Mouse (Mus musculus): ENCODE results near the gene Sh3rf1. TPM values are rescaled to one million over a fixed set of nuclear protein-coding genes. Genes with fewer than 3 reads are reported as not detected.

Gene Sh3rf1
- total RNA-seq, 4 experiments from 2014 or later = 31.6 to 39.2 (median 33.9) TPM

DNA sequence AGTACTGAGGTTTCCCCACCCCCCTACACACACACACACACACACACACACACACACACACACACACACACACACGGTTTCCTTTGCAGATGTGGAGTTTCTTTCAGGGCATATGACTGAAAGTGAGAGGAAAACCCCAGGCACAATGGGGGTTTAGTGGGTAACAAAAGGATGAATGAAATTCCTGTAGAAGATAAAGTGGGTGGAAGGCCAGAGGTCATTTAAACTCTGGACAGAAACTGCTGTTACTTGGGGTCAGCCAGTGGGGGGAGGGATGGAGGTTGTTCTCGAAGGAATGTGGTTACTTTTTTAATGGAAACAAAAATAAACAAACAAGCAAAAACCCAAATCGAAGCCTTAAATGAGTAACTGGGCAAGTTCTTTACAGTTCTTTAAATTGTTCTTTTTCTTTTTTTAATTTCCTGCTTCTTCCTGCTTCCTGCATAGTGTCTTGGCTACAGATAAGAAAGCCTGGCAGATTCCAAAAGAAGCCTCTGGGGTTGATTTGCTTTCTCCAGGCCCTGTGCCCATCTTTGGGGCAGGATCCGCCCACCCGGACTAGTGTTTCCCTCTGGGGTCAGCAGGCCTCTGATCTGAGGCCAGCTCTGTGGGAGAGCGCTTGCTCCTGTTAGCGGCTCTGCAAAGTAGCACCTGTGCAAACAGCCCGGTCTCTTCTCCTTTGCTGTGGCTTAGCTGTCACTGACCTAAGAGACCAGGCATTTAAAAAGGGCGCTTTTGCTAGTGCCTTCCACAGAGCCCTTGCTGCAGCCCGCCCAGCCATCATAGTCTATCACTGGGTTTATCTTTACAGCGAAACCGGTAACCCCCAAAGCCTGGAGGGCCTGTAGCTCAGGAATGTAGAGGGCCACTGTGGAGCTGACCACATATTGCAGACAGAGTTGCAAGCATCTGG is 59.8 kb downstream of the Sh3rf1 start:
- no peak for DNase-seq (ENCODE audit: low spot score in 2 of 2)

DNA sequence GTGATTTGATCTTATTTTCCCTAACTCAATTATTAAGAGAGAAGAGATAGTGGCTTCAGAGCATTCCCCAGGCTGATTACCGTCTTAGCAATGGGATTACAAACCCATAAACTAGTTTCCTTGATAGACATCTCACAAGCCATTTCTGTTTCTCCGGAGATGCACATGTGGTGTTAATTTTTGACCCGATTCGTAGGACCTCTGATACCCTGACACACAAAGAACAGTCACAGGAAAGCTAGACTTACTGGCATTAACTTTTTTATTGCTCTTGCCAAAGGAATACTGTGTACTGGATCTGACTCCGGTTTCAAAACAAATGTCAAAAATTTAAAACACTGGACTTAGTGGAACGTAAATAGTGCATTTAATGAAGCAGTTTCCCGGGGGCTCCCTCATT is 62.2 kb downstream of the Sh3rf1 start:
- DNase-seq (ENCODE audit: low spot score in 2 of 2) = no peak

DNA sequence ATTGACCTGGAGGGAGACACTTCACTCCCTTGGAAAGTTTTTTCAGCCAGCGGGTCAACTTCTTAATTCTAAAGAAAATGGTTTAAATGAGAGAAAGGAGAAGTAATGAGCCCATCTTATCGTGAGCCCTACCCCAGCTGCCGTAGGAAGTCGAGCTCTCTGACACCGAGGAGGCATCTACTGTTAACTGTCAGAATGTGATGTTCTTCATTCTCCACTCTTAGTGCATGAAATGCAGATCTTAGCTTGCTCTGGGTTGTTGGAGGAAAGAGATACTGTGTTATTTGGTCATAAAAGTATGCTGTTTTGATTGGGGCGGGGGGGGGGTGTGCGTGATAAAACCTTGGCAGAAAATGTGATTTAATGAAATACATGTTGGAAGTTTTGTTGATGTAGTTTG is 62.7 kb downstream of the Sh3rf1 start:
- DNase-seq (ENCODE audit: low spot score in 2 of 2) = no peak

DNA sequence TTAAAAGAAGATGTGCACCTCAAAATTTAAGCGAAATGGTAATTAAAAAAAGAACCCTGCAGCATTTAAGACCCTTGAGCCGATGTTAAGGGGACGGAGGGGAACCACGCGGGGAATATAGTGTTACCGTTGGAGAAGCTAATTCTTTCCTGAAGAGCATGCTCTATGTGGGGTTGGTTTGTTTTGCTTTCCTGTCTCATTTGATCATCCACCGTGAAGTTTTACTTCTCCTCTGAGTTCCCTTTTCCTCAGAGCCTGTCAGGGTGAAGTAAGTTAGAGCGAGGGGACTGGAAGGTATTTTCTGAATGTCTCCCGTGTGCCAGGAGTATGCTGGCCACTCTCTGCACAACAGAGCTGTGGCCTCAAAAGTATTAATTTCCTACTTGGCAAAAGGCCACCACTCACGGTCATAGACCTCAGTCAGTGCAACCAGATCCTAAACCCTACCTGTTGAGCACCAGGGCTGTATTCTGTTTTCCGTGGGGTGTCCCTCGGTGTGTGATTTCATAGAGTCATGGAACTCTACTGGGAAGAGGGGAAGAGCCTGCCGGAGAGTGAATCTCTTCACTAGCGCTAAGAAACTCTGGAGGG is 63.2 kb downstream of the Sh3rf1 start:
- DNase-seq (ENCODE audit: low spot score in 2 of 2) = no peak

DNA sequence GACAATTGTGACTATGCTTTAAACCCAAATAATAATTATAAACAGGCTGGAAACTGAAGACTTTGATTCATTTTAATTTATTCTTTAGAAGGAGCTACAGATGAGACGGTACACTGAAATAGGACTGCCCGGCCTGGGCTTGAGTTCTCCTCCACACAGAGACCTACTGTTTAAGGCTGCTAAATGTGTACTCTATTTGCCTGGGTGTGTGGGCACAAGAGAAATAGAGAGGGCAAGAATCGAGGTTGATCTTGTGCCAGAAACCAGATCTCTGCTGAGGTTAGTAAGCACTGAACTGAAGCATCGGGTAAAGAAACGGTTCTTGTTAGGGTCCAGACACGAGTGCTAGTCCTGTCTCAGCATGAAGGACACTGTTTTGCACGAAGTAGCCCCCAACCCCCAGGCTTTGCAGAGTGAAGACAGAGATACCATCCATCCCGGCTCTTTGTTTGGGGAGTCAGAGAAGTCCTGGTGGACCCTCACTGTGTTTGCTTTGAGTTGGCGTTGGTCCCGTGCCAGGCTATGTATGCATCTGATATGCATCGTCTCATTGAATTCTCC is 64.4 kb downstream of the Sh3rf1 start:
- peak in 1 of 2 experiments; percentile 40 for DNase-seq (ENCODE audit: low spot score in 2 of 2)

DNA sequence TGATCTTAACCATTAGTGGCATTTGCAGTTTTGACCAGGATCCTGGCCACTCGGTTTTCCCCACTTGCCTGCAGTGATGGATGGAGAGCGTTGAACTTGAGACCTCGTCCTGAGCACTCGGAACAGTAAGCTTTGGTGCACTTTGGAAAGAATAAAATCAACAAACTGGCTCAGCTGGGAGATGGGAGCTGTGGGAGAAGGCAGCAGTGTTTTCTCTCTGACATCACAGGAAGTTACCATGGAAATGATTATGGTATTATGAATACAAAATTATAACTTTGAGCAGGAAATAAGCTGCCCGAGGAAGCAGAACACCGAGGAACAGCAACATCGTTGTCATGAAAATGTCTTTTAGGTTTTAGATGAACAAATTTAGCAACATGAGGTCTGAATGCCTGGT is 65.0 kb downstream of the Sh3rf1 start:
- DNase-seq (ENCODE audit: low spot score in 2 of 2) = no peak

DNA sequence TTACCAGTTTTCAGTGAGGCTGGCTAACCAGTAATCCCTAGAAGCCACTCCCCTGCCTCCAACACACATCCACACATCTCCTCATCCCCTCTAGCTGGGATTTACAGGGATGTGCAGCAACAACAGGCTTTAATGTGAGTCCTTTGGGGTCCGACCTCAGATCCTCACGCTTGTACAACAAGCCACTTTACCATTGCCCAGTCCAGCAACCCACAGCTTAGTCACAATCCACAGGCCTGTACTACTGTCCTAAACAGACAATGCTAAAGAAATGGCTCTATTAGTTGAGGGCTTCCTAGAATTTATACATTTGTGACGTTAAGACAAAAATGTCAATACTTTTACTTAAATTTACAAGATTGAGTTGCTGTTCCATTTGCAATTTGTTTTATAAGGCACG is 71.4 kb downstream of the Sh3rf1 start:
- no peak for DNase-seq (ENCODE audit: low spot score in 2 of 2)

DNA sequence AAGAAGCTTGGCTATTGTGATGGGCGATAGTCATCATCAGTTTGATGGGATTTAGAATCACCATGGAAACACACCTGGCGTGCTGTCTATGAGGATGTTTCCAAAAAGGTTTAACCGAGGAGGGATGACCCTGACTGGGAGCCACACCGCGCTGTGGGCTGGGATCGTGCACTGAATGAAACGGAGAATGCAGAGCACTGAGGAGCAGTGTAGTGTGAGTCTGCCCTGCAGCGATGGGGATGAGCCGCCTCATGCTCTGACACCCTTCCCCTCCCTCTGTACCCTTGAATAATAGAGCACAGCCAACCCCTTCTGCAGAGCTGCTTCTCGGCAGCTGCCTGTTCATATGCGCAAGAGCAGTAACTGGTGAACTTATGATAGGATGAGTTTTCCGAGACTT is 71.8 kb downstream of the Sh3rf1 start:
- no peak for DNase-seq (ENCODE audit: low spot score in 2 of 2)

DNA sequence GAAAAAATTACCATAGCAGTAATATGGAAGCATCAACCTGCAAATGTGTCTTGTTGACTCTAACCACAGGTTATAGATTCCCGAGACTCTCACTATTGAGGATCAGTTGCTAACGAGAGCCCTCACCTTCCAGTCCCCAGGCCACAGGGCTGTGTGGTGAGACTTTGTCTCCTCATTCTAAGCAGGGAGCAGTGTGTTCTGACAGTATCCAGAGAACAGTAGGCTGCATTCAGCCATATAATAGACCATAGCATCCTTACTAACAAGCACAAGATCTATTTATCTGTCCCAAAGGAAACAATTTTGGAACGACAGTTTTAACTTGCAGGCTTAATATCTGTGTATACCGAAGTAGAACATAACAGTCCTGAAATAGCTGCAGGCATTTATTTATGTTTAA is 75.2 kb downstream of the Sh3rf1 start:
- DNase-seq (ENCODE audit: low spot score in 2 of 2) = no peak

DNA sequence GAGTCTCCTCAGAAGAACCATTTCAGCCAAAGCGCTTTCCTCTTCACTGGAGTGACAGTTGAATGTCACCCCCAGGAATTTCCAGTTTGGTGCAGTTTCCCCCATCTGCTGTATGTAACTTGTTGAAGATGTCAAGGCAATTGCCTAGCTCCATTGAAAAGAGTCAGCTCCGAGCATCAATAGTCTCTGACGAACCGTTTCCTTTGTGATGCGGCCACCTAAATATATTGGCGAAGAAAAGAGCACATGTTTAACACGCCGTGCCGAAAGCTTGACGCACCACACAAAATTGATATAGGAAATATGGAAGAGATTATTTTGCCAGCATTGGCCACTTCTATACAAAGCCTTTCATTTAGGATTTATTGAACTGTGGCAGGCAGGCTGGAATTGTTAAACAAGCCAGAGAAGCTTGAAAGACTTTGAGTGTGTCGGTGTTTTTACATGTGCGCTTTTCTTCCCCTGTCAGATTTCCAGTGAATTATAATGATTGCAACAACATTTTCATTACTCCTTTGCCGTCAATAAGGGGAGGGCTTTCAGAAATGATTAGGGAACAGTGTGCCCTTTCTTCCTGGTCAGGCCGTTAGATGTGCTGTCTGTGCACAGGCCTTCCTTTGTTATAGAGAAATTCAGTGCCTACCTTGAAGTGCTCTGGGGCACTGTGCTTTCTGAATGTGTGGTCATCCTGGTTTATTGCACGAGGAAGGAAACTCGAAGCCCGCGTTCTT is 77.8 kb downstream of the Sh3rf1 start:
- no peak for DNase-seq (ENCODE audit: low spot score in 2 of 2)

DNA sequence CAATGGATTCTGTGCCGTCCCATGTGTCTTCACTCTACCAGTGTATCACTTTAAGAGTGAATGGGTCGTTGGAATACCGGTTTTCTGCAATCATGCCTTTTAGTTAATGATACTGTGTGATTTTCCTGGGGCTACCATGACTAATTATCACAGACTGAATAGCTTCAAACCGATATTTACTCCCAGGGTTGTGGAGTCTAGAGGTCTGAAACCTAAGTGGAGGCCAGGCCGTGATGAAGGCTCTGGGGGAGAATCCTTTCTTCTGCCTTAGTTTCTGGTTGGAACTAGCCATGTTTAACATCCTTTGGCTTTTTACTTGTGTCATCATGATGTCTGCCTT is 78.3 kb downstream of the Sh3rf1 start:
- DNase-seq (ENCODE audit: low spot score in 2 of 2) = no peak

DNA sequence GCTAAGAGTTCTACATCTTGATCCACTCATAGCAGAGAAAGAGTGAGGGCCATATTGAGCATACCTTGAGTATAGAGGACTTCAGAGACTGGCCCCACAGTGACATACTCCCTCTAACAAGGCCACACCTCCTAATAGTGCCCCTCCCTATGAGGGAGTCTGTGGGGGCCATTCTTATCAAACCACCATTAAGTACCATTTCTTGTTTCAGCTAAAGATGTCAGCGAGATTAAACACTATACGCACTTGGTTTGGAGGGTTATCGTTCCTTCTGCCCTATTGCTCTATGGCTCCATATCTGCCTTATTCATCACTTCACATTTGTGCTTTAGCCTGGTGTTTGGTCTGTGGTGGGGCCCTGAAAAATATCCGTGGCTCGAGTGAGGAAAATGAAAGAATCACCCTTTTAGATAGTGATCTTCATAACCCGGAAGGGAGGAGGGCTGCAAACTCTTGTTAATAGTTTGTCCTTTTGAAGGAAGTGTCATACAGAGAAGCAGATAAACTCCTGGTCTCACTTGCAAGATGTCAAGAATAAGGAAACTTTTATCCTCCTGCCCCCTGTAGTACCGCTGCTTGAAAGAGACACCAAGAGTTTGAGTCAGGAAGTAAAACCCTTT is 81.9 kb downstream of the Sh3rf1 start:
- no peak for DNase-seq (ENCODE audit: low spot score in 2 of 2)

DNA sequence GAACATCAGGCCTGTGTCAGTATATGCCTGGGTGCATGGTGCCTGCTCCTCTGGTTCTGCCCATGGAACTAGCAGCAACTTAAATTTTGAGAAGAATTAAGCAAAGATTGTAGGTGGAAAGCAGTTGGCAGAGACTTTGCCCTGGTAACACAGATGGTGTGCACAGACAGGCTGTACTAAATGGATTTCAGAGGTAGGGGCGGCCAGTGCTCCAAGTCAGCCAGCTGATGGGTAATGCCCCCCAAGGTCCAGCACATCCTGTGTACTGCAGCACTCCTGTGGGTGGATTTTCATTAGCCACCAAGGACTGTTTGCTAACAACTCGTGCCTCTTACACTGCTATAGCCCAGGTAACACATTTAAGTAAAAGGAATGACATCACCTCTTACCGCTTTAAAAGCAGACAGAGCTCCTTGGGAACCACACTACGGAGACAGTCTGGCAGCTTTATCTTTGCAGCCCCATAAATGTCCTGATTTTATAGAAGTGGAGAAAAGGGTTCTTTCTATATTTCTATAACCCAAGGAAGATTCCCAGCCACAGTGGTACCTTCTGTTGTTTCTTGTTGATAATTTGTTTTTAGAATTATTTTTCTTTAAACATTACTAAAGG is 82.9 kb downstream of the Sh3rf1 start:
- peak; percentile 33 to 71 for DNase-seq (ENCODE audit: low spot score in 2 of 2)

DNA sequence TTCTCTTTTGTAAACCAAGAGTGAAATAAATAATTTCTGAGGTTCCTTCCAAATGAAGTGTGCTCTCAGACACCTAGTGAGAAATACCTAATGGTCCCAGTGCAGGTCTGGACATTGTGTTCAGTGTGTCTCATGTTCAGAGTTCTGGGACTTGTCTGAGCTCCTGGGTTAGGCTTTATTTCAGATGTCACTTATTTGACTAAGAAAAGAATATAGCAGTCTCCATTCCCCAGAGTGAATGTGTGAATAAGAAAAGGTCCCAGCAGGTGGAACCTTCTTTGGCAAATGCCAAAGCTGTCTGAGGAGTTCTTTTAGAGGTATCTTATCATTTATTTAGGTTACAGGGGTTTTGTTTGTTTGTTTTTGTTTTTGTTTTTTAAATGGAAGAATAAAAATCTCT is 85.2 kb downstream of the Sh3rf1 start:
- DNase-seq (ENCODE audit: low spot score in 2 of 2) = no peak

DNA sequence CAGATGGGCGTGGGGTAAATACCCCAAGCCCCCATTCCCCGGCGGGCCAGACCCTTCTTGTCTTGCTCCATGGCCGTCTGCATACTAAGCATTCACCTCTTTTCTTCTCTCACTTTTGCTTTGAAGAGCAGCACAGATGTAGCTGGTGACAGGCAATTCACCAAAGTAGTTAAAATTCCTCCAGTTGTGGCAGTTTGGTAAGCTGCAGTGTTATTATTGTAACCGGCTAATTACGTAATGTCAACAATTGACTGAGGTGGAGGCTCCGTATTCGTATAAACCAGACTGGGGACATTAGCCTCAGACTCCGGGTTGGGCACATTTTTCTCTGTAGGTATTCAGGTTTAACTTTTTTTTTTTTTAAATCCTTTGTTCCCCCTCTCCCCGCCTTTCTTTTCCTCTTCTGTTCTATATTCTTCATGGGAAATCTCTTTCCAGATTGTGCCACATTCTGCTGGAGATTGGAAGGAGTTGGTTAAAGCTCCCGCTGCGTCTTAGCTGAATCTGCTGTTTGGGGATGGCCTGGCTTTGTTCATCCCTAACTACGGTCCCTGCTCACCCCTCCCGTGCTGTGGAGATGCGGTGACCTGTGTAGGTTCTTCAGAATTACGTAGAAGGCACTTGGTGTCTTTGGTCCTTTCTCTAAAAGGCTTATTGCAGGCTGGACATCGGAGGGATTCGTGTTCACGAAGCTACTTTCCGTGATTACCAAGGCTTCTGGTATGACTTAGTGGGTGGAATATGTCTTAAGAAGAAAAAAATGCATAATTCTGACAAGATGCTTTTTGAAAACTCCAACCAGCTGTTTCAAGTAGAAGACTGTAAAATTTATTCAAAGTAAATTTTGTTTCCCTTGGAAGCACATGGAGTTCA is 86.1 kb downstream of the Sh3rf1 start:
- DNase-seq (ENCODE audit: low spot score in 2 of 2) = no peak

DNA sequence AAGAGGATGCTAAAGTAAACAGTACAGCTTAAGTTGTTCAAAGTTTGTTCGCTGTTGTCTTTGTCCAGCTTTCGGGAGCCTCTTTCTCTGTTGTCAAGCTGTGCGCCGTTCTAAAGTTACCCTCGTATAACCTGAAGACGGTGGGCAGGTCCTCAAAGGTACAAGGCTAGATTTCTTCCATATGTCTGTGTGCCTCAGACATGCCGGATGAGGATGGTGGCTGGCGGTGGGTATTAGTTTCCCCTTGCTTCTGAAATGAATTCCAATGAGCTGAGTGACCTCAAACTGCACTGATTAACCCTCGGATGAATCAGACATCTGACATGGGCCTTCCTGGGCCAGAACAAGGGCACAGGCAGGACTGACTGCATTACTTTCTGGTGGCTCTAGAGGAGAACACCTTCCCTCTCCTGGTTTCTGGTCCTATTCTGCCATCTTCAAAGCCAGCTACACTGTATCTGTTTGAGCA is 86.8 kb downstream of the Sh3rf1 start:
- no peak for DNase-seq (ENCODE audit: low spot score in 2 of 2)

DNA sequence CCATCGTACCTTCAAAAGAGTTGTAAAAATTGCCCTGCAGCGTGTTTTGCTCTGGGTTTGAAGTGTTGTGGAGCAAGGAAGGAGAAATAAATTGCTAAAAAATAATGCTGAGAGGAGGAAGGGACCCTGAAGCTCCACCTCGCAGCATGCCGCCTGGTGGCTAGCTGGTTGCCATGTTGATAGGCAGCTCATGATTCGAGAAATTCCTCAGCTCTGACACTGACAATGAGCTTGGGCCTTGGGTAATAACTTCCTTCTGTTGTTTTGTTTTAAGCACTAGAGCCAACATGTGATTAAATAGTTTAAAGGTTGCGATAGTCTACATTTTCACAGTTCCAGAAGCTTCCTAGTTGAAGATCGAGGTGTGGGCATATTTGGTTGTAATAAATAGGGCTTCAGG is 89.3 kb downstream of the Sh3rf1 start:
- DNase-seq (ENCODE audit: low spot score in 2 of 2) = no peak

DNA sequence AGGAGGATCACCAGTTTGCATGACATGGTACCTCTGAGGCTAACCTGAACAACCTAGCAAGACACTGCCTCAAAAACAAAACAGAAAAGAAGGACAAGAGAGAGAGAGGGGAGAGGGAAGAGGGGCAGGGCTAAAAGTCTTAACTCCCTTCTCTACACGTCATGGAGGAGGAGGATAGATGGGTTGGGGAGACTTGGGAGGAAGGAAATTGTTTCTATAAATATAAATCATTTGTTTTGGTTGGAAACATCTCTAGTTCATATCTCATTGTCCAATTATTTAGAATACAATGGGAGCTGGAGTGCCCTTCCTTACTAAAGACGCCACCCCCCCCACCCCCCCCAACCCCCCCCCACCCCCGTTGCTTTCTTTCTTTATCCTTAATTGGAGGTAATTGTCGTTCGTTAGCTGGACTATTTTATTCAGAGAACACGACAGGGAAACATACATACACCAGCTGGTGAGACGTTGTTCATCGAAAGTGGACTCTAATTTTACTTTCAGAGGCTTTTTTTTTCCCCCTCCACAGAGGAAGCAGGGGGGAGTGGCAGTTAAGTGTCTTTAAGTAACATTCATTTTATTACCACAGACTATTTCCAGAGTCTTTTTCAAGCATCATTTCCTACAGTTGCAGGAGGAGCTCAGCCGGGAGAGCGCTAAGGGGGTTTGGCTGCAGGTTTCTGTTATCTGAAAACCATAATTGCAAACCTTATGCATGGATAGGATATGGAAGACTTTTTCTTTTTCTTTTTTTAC is 92.5 kb downstream of the Sh3rf1 start:
- DNase-seq (ENCODE audit: low spot score in 2 of 2) = no peak

DNA sequence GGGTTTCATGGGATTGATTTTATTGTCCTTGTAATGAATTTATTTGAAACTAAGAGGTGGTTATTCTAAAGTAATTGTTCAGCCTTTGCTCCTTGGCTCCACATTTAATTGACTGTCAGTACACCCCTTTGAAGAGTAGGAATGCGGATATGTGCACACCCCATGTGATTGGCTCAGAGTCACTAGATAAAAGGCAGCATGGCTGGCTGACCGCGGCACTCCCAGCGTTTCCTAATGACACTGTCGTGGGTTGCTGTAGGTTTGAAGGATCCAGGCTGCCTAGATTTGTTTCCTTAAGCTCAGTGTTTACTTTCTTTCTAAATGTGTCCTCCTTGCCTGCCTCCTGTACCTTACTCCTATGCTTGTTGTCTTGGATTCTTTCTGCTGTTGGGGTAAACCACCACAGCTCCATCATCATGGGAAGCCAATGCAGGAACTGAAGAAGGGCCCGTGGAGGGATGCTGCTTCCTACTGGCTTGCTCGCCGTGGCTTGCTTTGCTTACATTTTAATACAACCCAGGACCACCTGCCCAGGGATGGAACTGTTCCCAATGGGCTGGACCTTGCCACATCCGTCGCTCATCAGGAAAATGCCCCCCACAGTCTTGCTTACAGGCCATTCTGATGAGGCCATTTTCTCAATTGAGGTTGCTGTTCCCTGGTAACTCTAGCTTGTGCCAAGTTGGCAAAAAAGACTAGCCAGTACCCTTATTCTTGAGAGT is 93.3 kb downstream of the Sh3rf1 start:
- no peak for DNase-seq (ENCODE audit: low spot score in 2 of 2)

Data from left cerebral cortex, adult 8-10 months (tissue).